Mouse (Mus musculus) liver, postnatal 0 days (tissue): ENCODE measurements around the gene Cxcl1.

ENCODE experiments used
- CTCF ChIP-seq: sonication (generic); IDR thresholded peaks from 2 replicates; pipeline ENCODE4 v1.5.1; 2016; ENCODE audit warnings: antibody characterized with exemption, low read depth
- EP300 ChIP-seq: IDR thresholded peaks from 2 replicates; pipeline ENCODE4 v1.6.1; 2016; ENCODE audit warnings: antibody characterized with exemption, low read depth, mild to moderate bottlenecking

- TF ChIP-seq CTCF (no peak), EP300 (no peak)
Measured at GRCm38 (mm10) chr5:90930546-90930945, 39.5 kb downstream of the Cxcl1 start.
